Mouse (Mus musculus) kidney, embryonic 14.5 days (tissue): ENCODE data around the gene Cd47. TPM values are rescaled to one million over a fixed set of nuclear protein-coding genes. Genes with fewer than 3 reads are reported as not detected.

Experiments used
- ATAC-seq: fragments of 200-750 bp; cut with Nextera tagmentation; 2 replicates; pipeline ENCODE4 v1.8.0; 2017; ENCODE audit warnings: moderate number of reproducible peaks, mild to moderate bottlenecking, moderate TSS enrichment, moderate library complexity; ENCODE audit not compliant: low FRiP score, low TSS enrichment
- H3K27ac ChIP-seq: fragments of 300-500 bp; sonication (generic); 2 replicates; pipeline ENCODE4 v1.5.1; 2014; ENCODE audit warnings: low read depth, mild to moderate bottlenecking, low read length, moderate library complexity, mixed read lengths
- H3K27me3 ChIP-seq: fragments of 300-500 bp; sonication (generic); 2 replicates; pipeline ENCODE4 v1.6.1; 2014; ENCODE audit warnings: mild to moderate bottlenecking, low read length; ENCODE audit not compliant: control insufficient read depth, insufficient read depth
- H3K36me3 ChIP-seq: fragments of 300-500 bp; sonication (generic); 2 replicates; pipeline ENCODE4 v1.6.1; 2014; ENCODE audit warnings: low read length, mixed read lengths; ENCODE audit not compliant: control insufficient read depth, insufficient read depth
- H3K4me1 ChIP-seq: fragments of 300-500 bp; sonication (generic); 2 replicates; pipeline ENCODE4 v1.6.1; 2014; ENCODE audit warnings: low read length, mixed read lengths; ENCODE audit not compliant: control insufficient read depth, insufficient read depth
- H3K4me2 ChIP-seq: fragments of 300-500 bp; sonication (generic); replicated peaks from 2 replicates; pipeline ENCODE4 v1.6.1; 2014; ENCODE audit warnings: low read depth, mild to moderate bottlenecking, low read length
- H3K4me3 ChIP-seq: fragments of 300-500 bp; sonication (generic); 2 replicates; pipeline ENCODE4 v1.5.1; 2014; ENCODE audit warnings: mild to moderate bottlenecking, low read length
- H3K9ac ChIP-seq: fragments of 300-500 bp; sonication (generic); 2 replicates; pipeline ENCODE4 v1.6.1; 2014; ENCODE audit warnings: low read depth, mild to moderate bottlenecking, low read length, moderate library complexity
- H3K9me3 ChIP-seq: fragments of 300-500 bp; sonication (generic); 2 replicates; pipeline ENCODE4 v1.6.1; 2016; ENCODE audit warnings: low read length; ENCODE audit not compliant: control insufficient read depth
- WGBS: fragments of 180-500 bp; shearing (Covaris S2); extraction: QIAGEN DNeasy Blood & Tissue Kit; methylation state at CpG from one replicate; pipeline ENCODE4 v1.1.7; 2014; 5-methylcytosine and 5-hydroxymethylcytosine counted together
- polyA plus RNA-seq: library from polyadenylated mRNA; unstranded; fragments of >200 nt; fragmentation: Nextera tagmentation; extraction: Ambion mirVana; gene quantifications from 2 replicates; pipeline ENCODE4 v1.2.1, GENCODE M21; 2014

Gene Cd47
- polyA plus RNA-seq, 1 experiment from 2014 or later, result 82.9 TPM

GRCm38 (mm10) chr16:49781556-49782156, 18.7 kb upstream of the Cd47 start:
- no peak overlapping the region for H3K4me3 ChIP-seq
- no peaks in the 10 kb centered on the region for H3K4me1 ChIP-seq
- WGBS, result 83% methylated on average over 5 of the region's 5 CpGs
- H3K27me3 ChIP-seq, result no peaks in the 10 kb centered on the region
- H3K9ac ChIP-seq, result no peak overlapping the region
- H3K9me3 ChIP-seq, result no peaks in the 10 kb centered on the region
- no peaks in the 10 kb centered on the region for H3K36me3 ChIP-seq
- H3K4me2 ChIP-seq, result no peak overlapping the region
- no peak for ATAC-seq
- H3K27ac ChIP-seq, result no peak overlapping the region

GRCm38 (mm10) chr16:49783369-49783768, 17.0 kb upstream of the Cd47 start:
- no peak overlapping the region for H3K4me3 ChIP-seq
- H3K4me1 ChIP-seq, result no peaks in the 10 kb centered on the region
- no peak overlapping the region for H3K9ac ChIP-seq
- H3K27ac ChIP-seq, result no peak overlapping the region
- H3K4me2 ChIP-seq, result no peak overlapping the region
- ATAC-seq, result no peak
- no peaks in the 10 kb centered on the region for H3K9me3 ChIP-seq
- H3K36me3 ChIP-seq, result no peaks in the 10 kb centered on the region
- H3K27me3 ChIP-seq, result no peaks in the 10 kb centered on the region

- Histone ChIP-seq H3K9ac (no peak overlapping the region), H3K36me3 (no peaks in the 10 kb centered on the region), H3K4me3 (no peak overlapping the region), H3K4me2 (no peak overlapping the region), H3K27ac (no peak overlapping the region), H3K27me3 (no peaks in the 10 kb centered on the region), H3K4me1 (no peaks in the 10 kb centered on the region), H3K9me3 (no peaks in the 10 kb centered on the region)
- WGBS, result 96% methylated on average over 6 of the region's 6 CpGs
- ATAC-seq, result no peak
These were observed 14.2 kb upstream of the Cd47 start for GRCm38 (mm10) chr16:49786116-49786515.

- no peak for ATAC-seq
- Histone ChIP-seq H3K4me3 (no peak overlapping the region), H3K27ac (no peak overlapping the region), H3K27me3 (no peaks in the 10 kb centered on the region), H3K9me3 (no peaks in the 10 kb centered on the region), H3K4me1 (no peaks in the 10 kb centered on the region), H3K9ac (no peak overlapping the region), H3K36me3 (no peaks in the 10 kb centered on the region), H3K4me2 (no peak overlapping the region)
- 89% methylated on average over 5 of the region's 5 CpGs for WGBS
These were observed 12.6 kb upstream of the Cd47 start for GRCm38 (mm10) chr16:49787714-49788113.

DNA sequence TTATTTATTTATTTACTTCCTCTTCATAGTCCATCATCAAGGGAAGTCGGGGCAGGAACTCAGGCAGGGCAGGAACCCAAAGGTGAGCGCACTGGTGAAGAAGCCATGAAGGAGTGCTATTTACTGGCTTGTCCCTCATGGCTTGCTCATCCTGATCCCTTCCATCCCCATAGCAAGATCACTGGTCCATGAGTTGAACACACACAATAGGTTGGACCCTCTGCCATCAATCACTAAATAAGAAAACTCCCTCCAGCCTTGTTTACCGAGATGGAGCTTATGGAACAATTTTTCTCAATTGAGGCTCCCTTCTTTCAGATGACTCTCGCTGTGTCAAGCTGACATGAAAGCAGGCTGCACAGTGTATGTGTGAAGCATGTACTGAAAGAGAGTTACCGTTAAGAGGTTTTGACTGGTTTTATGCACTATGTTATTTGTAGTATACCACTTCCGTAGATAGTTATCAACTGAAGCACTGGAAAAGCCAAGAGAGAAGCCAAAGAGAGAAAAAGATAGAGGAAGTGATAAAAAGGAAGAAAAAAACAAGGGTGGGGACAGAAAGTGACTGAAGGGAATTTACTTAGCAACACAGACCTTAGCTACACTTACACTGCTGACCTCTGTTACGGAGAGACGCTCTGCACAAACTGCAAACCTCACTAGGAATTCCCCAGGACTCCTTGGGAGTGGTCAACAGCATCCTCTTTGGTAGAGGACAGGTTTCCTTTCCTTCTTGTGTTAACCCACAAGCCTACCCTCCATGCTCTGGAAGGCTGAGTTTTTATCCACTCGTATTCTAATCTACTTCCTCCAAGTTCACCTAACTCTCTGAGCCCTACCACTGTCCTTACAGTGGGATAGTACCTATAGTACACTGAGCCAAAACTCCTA, 9.5 kb upstream of the Cd47 start:
- H3K27me3 ChIP-seq, result no peaks in the 10 kb centered on the region
- H3K36me3 ChIP-seq, result no peaks in the 10 kb centered on the region
- no peaks in the 10 kb centered on the region for H3K4me1 ChIP-seq
- WGBS, result 84% methylated on average over 9 of the region's 9 CpGs
- no peak overlapping the region for H3K9ac ChIP-seq
- H3K4me2 ChIP-seq, result no peak overlapping the region
- H3K9me3 ChIP-seq, result no peaks in the 10 kb centered on the region
- H3K4me3 ChIP-seq, result no peak overlapping the region
- ATAC-seq, result no peak
- H3K27ac ChIP-seq, result no peak overlapping the region

- Histone ChIP-seq H3K27me3 (no peaks in the 10 kb centered on the region), H3K4me3 (no peak overlapping the region), H3K4me1 (no peaks in the 10 kb centered on the region), H3K36me3 (no peaks in the 10 kb centered on the region), H3K9ac (no peak overlapping the region), H3K27ac (no peak overlapping the region), H3K4me2 (no peak overlapping the region), H3K9me3 (no peaks in the 10 kb centered on the region)
- ATAC-seq, result no peak
- 66% methylated on average over 9 of the region's 9 CpGs for WGBS
These were observed 7.9 kb upstream of the Cd47 start for GRCm38 (mm10) chr16:49792446-49792878.

DNA sequence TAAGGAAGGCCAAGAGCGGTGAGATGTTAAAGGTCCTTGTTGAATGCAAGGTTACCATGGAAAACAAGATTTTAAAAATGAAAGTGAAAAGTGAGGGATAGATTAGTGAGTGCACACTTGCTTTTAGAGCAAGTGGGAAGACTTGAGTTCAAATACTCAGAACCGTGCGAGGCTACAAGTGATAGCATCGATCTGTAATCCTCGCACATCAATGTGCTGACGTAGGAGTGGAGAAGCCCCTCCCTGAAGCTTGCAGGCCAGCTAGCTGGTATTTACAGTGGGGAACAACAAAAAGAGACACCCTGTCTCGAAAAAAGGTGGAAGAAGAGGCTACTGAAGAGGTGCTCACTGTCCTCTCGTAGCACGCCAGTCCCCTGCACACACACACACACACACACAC, 6.7 kb upstream of the Cd47 start:
- 92% methylated on average over 9 of the region's 9 CpGs for WGBS
- H3K9ac ChIP-seq, result no peak overlapping the region
- no peak overlapping the region for H3K4me2 ChIP-seq
- H3K4me1 ChIP-seq, result no peaks in the 10 kb centered on the region
- H3K27ac ChIP-seq, result no peak overlapping the region
- no peaks in the 10 kb centered on the region for H3K27me3 ChIP-seq
- ATAC-seq, result no peak
- H3K9me3 ChIP-seq, result no peaks in the 10 kb centered on the region
- no peak overlapping the region for H3K4me3 ChIP-seq
- no peaks in the 10 kb centered on the region for H3K36me3 ChIP-seq

DNA sequence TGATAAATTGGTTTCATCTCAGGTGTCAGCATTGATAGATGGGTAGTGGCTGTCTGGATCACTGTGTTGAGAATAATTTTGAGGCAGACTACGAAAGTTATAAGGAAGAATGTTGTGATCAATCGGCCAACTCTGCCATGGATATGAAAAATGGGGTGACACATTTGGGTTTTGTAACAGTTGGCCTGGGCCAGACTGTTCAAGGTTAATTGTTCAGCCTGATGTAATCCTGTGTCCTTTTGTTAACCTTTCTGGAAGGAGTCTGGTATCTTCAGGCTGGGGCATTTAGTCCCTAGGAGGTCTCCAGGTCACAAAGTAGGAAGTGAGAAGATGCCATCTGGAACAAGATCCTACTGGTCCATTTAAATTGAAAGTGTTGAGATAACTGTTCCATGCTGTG, 4.1 kb upstream of the Cd47 start:
- ATAC-seq, result no peak

GRCm38 (mm10) chr16:49796954-49797353, 3.4 kb upstream of the Cd47 start:
- no peak for ATAC-seq
- H3K36me3 ChIP-seq, result no peaks in the 10 kb centered on the region

More for the DNA sequence above, 4.1 kb upstream of the Cd47 start:
- Histone ChIP-seq H3K9me3 (no peaks in the 10 kb centered on the region), H3K4me2 (no peak overlapping the region), H3K4me3 (no peak overlapping the region), H3K27ac (no peak overlapping the region), H3K27me3 (no peaks in the 10 kb centered on the region), H3K9ac (no peak overlapping the region), H3K4me1 (no peaks in the 10 kb centered on the region), H3K36me3 (no peaks in the 10 kb centered on the region)
- 69% methylated on average over 2 of the region's 2 CpGs for WGBS

More at GRCm38 (mm10) chr16:49796954-49797353, 3.4 kb upstream of the Cd47 start:
- no peaks in the 10 kb centered on the region for H3K9me3 ChIP-seq
- 91% methylated on average over 2 of the region's 2 CpGs for WGBS
- no peak overlapping the region for H3K9ac ChIP-seq
- H3K27ac ChIP-seq, result no peak overlapping the region
- no peak overlapping the region for H3K4me3 ChIP-seq
- H3K4me1 ChIP-seq, result no peaks in the 10 kb centered on the region
- H3K4me2 ChIP-seq, result no peak overlapping the region
- no peaks in the 10 kb centered on the region for H3K27me3 ChIP-seq
